In genomic region chr11:120948328-120948727, GRCm38 (mm10) we compare ENCODE assay signal across 8 mouse cellular contexts. TPM values are rescaled to one million over a fixed set of nuclear protein-coding genes. Genes with fewer than 3 reads are reported as not detected.
A peak's percentile ranks its signal among the peaks of the same experiment; 100 is the strongest.
DNase-seq lines count a peak whose midpoint lies in the region; ATAC-seq and TF ChIP-seq lines count a peak whose summit lies in the region.

Slc16a3 (plus strand) TSS chr11:120948480.

- ATAC-seq in erythroblast, adult 5-6 weeks (replicated peaks; ENCODE audit: low FRiP score, poor library complexity, severe bottlenecking) = no peak
- ATAC-seq in neural tube, embryonic 15.5 days (ENCODE audit: low FRiP score) = no peak

- H3K27ac ChIP-seq in neural tube, embryonic 15.5 days (replicated peaks) = no peak within 1 kb of the TSS

- 31% methylated on average over 12 of the region's 12 CpGs for WGBS in neural tube, embryonic 15.5 days

- DNase-seq in gastrocnemius, postnatal 10 days = no peak
- peak; percentile 41 for DNase-seq in liver
- DNase-seq in left cerebral cortex, postnatal 36 days (ENCODE audit: low spot score in 2 of 2) = no peak
- no peak for DNase-seq in left cerebral cortex, adult 11 months (ENCODE audit: low spot score)

- peak within 1 kb of the TSS; percentile 72 for H3K4me2 ChIP-seq in neural tube, embryonic 15.5 days

- no peaks in the 10 kb centered on the region; the same call in 1 of the 2 replicates for H3K9me3 ChIP-seq in erythroblast, embryonic 14.5 days (ENCODE audit: control insufficient read depth, low read length)
- H3K9me3 ChIP-seq in E14TG2a.4 (ENCODE audit: low read length) = no peaks in the 10 kb centered on the region
- H3K9me3 ChIP-seq in neural tube, embryonic 15.5 days (replicated peaks) = no peaks in the 10 kb centered on the region

- H3K4me3 ChIP-seq in erythroblast, embryonic 14.5 days (replicated peaks) = peak within 1 kb of the TSS; percentile 73
- peak within 1 kb of the TSS; percentile 93 for H3K4me3 ChIP-seq in E14TG2a.4 (replicated peaks; ENCODE audit: low read length)
- peak within 1 kb of the TSS; percentile 45 for H3K4me3 ChIP-seq in neural tube, embryonic 15.5 days (replicated peaks)

- peak within 1 kb of the TSS; percentile 29 for H3K9ac ChIP-seq in neural tube, embryonic 15.5 days (replicated peaks)

- H3K4me1 ChIP-seq in erythroblast, embryonic 14.5 days (ENCODE audit: control insufficient read depth) = peaks cover 63% of the 10 kb centered on the region
- peaks cover 81% of the 10 kb centered on the region for H3K4me1 ChIP-seq in E14TG2a.4 (replicated peaks; ENCODE audit: low read depth, low read length)
- H3K4me1 ChIP-seq in neural tube, embryonic 15.5 days = peaks cover 39% of the 10 kb centered on the region

- intact Hi-C loops in left cerebral cortex, postnatal 36 days (cut with DNase I) = no loop called here

- TF ChIP-seq CTCF in E14TG2a.4 (conservative IDR thresholded peaks at IDR 0.05; ENCODE audit: low read length) = no peak

- peaks cover 67% of the 10 kb centered on the region for H3K27me3 ChIP-seq in erythroblast, embryonic 14.5 days (ENCODE audit: control insufficient read depth)
- peaks cover 32% of the 10 kb centered on the region for H3K27me3 ChIP-seq in E14TG2a.4 (ENCODE audit: insufficient read depth, low read length)
- H3K27me3 ChIP-seq in neural tube, embryonic 15.5 days (replicated peaks) = peaks cover 35% of the 10 kb centered on the region

- H3K36me3 ChIP-seq in erythroblast, embryonic 14.5 days (ENCODE audit: control insufficient read depth) = peaks cover 18% of the 10 kb centered on the region
- peaks cover 30% of the 10 kb centered on the region for H3K36me3 ChIP-seq in E14TG2a.4 (ENCODE audit: insufficient read depth, low read length)
- H3K36me3 ChIP-seq in neural tube, embryonic 15.5 days = no peaks in the 10 kb centered on the region

RNA-seq across cellular contexts. Expression of gene Slc16a3, which starts in this region (rescaled TPM):
- polyA plus RNA-seq in erythroblast, embryonic 14.5 days (2012) = 7.3 and 8.2 TPM in 2 replicates
- 5.2 and 11.7 TPM in 2 replicates for total RNA-seq in erythroblast, adult 5-6 weeks (2015; ENCODE audit: low replicate concordance)
- total RNA-seq in erythroblast, adult 5-6 weeks (2017; ENCODE audit: low replicate concordance) = 5.6 and 7.1 TPM in 2 replicates
- total RNA-seq in gastrocnemius, postnatal 10 days (2021) = 100 to 1,000 TPM; 193 to 232 TPM
- polyA plus RNA-seq in neural tube, embryonic 15.5 days (2015; fragmentation: Nextera tagmentation; extraction: Ambion mirVana) = 11.3 and 15.3 TPM in 2 replicates
- total RNA-seq in left cerebral cortex, postnatal 36 days (2021) = 1 to 10 TPM; 3.5 to 5.5 TPM

Comparison
In these comparisons a context has a peak if more than half of its experiments do, and no peak if none do; other contexts are left out.
1. RNA of gene Slc16a3 (total RNA-seq): 193 to 232 TPM in gastrocnemius, postnatal 10 days; 5.2 to 11.7 TPM in erythroblast, adult 5-6 weeks and 3.5 to 5.5 TPM in left cerebral cortex, postnatal 36 days; every median in the first group is over 10 times any median in the second.
2. Peak in every context shown above with its lines, with median percentiles within 50 percentile points of each other: H3K4me3 ChIP-seq.